Mouse (Mus musculus) lung, adult 2 months (tissue): ENCODE data around the gene Slain2. TPM values are rescaled to one million over a fixed set of nuclear protein-coding genes. Genes with fewer than 3 reads are reported as not detected.
"Not testable (repeated sequence)": the region's sequence is repeated elsewhere in the genome, so short reads cannot be mapped to it uniquely, and the experiment has no call there.

ENCODE experiments used
- DNase-seq: peaks from one replicate; pipeline ENCODE4 v3.0.0; 2022
- H3K4me1 ChIP-seq: fragments of 200-500 bp; 2 replicates; pipeline ENCODE4 v1.6.1; 2011; ENCODE audit warnings: low read length; ENCODE audit not compliant: control insufficient read depth, insufficient read depth
- H3K4me3 ChIP-seq: fragments of 200-500 bp; replicated peaks from 2 replicates; pipeline ENCODE3; 2011; ENCODE audit warnings: low read depth, mild to moderate bottlenecking, control low read depth, low read length; ENCODE audit errors: extremely low read depth
- CTCF ChIP-seq: fragments of 200-500 bp; IDR thresholded peaks from 2 replicates; pipeline ENCODE4 v1.5.1; 2011; ENCODE audit warnings: mild to moderate bottlenecking, low read length, control low read depth; ENCODE audit not compliant: insufficient read depth
- POLR2A ChIP-seq: fragments of 200-500 bp; IDR thresholded peaks from 2 replicates; pipeline ENCODE4 v1.6.1; 2011; ENCODE audit warnings: low read depth, mild to moderate bottlenecking, control low read depth, low read length, borderline replicate concordance; ENCODE audit errors: extremely low read depth
- WGBS: fragments of 180-500 bp; shearing (Covaris S2); methylation state at CpG from one replicate; pipeline ENCODE4 v1.1.7; 2018; 5-methylcytosine and 5-hydroxymethylcytosine counted together
- polyA plus RNA-seq: library from polyadenylated mRNA; depleted of rRNA; stranded (reverse); fragments of >200 nt; gene quantifications from 2 replicates; pipeline ENCODE4 v1.2.3, GENCODE M21; 2012; rRNA removed

Gene Slain2
- polyA plus RNA-seq, 1 experiment, result 35.1 TPM

DNA sequence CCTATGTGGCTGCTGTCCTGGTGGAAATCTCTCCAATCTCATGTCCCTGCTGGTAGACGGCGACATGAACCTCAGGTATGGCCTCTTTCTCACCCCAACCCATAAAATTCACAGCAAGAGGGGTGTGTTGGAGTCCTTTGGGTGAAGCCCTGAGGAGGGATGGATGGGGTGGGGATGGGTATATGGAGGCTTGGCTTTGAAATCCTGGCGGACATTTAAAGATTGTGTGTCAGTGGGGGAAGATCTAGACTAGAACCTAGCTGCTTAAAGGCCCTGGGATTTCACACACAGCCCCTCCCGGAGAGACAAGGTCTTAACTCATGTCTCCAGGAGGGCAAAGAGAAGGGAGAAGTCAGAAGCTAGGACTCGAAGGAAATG is 93.5 kb downstream of the Slain2 start:
- no peak for TF ChIP-seq CTCF
- TF ChIP-seq POLR2A, result no peak
- no peak overlapping the region for H3K4me3 ChIP-seq
- 34% methylated on average over 5 of the region's 5 CpGs for WGBS
- DNase-seq, result no peak
- no peaks in the 10 kb centered on the region for H3K4me1 ChIP-seq

GRCm38 (mm10) chr5:73008230-73008629 is 94.1 kb downstream of the Slain2 start:
- WGBS, result 35% methylated on average over 8 of the region's 8 CpGs
- H3K4me1 ChIP-seq, H3K4me3 ChIP-seq: not testable (repeated sequence)
- peak; percentile 49; the same call in 1 of the 2 replicates for TF ChIP-seq CTCF
- peak; percentile 19 for DNase-seq

DNA sequence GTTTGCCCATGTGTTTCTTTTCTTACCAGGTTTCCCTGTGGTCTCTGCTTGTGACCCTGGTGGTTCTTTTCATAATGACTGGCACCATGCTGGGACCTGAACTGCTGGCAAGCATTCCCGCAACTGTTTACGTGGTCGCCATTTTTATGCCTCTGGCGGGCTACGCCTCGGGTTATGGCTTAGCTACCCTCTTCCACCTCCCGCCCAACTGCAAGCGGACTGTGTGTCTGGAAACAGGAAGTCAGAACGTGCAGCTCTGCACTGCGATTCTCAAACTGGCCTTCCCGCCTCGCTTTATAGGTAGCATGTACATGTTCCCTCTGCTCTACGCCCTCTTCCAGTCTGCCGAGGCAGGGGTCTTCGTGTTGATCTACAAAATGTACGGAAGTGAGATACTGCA is 97.7 kb downstream of the Slain2 start:
- DNase-seq, H3K4me3 ChIP-seq, H3K4me1 ChIP-seq: not testable (repeated sequence)
- WGBS, result 89% methylated on average over 16 of the region's 16 CpGs

DNA sequence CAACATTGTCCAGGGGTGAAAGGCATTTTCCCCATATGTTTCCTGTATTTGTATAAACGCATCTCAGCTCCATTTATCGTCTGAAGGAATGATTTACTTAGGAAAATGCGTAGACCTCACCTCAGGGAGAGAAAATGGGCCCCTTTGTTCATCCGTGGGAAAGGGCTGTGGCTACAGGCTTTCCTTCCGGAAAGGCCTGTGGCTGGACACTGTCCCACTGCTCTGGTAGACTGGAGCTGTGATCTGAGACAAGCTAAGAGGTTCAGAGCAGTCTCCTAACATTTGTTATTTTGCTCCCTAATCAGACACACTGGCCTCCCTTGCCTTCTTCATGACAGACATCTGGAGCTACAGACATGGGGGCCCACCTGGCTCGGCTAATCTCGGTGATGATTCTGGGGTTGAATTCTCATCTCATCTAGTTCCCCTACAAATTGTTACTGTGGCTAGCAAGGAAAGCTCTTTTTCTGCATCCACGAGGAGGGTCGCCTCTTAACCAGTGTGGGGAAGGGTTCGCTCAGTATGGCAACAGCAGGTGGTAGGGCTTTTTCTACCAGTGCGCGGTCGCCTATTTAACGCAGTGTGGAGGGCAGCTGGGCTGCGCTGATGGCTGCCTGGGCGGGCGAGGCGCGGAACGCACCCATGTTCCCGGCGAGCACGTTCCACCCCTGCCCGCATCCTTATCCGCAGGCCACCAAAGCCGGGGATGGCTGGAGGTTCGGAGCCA is 98.9 kb downstream of the Slain2 start:
- 22% methylated on average over 26 of the region's 27 CpGs for WGBS
- H3K4me3 ChIP-seq, DNase-seq, H3K4me1 ChIP-seq: not testable (repeated sequence)

DNA sequence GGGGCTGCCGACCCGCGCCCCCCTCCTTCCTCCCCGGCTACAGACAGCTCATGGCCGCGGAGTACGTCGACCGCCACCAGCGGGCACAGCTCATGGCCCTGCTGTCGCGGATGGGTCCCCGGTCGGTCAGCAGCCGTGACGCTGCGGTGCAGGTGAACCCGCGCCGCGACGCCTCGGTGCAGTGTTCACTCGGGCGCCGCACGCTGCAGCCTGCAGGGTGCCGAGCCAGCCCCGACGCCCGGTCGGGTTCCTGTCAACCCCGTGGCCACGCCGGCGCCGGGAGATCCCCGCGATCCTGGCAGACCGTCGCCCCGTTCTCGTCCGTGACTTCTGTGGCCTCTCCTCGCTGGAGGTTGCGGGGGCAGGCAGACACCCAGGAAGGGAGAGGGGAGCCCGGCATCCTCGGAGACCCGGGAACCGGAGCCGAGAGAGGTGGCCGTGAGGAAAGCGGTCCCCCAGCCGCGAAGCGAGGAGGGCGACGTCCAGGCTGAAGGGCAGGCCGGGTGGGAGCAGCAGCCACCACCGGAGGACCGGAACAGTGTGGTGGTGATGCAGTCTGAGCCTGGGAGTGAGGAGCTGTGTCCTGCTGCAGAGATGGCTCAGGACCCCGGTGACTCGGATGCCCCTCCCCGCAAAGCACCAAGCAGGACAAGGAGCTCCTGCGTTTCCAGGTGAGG is 99.6 kb downstream of the Slain2 start:
- WGBS, result 2% methylated on average over 61 of the region's 65 CpGs
- H3K4me3 ChIP-seq, H3K4me1 ChIP-seq: not testable (repeated sequence)
- DNase-seq, result peak; percentile 8

DNA sequence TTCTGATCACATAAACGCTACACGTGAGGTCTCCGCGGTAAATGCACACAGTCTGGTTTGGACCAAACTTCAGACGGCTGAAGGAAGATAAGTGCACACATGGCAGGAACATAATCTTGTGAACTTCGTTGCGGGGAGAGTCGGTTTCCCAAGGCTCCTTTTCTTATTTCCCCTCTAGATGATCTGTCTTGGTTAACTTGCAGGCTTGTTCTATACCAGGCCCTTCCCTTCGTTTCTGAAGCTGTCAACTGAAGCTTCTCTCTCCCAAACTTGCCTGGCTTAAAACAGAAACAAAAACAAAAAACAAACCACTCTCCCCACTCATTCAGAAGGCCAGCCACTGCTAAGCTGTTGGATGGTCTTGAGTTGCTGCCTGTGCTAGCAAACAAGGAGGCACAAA is 100.6 kb downstream of the Slain2 start:
- no peak for TF ChIP-seq CTCF
- TF ChIP-seq POLR2A, result no peak
- Histone ChIP-seq H3K4me1 (peaks cover 6% of the 10 kb centered on the region), H3K4me3 (no peak overlapping the region)
- DNase-seq, result no peak
- WGBS, result 65% methylated on average over 9 of the region's 9 CpGs

GRCm38 (mm10) chr5:73023801-73024200 is 109.7 kb downstream of the Slain2 start:
- WGBS, result 92% methylated on average over 13 of the region's 13 CpGs

More at GRCm38 (mm10) chr5:73023801-73024200, 109.7 kb downstream of the Slain2 start:
- Histone ChIP-seq H3K4me3 (no peak overlapping the region), H3K4me1 (no peaks in the 10 kb centered on the region)
- TF ChIP-seq POLR2A (no peak), CTCF (no peak)
- no peak for DNase-seq

Other genes starting within 250 kb of the Slain2 start
- gene Txk, start 161.5 kb upstream of the Slain2 start, polyA plus RNA-seq, result 0.43 and 0.75 TPM in 2 replicates
- 3.0 and 4.2 TPM in 2 replicates for gene Tec, start 45.8 kb upstream of the Slain2 start, polyA plus RNA-seq
- not detected in 2 replicates for gene Gm10135, start 60.4 kb downstream of the Slain2 start, polyA plus RNA-seq
- gene Slc10a4, start 92.6 kb downstream of the Slain2 start, polyA plus RNA-seq, result 0.12 and 0.17 TPM in 2 replicates